Mouse (Mus musculus) skeletal muscle tissue, postnatal 0 days (tissue): Measurements from ENCODE around the gene Nudt4. TPM values are rescaled to one million over a fixed set of nuclear protein-coding genes. Genes with fewer than 3 reads are reported as not detected.

Experiments
- microRNA-seq, 2 experiments: library from miRNA; unstranded; fragments of <30 nt; microRNA quantifications; one replicate each; pipeline ENCODE4; 2016
- polyA plus RNA-seq: library from polyadenylated mRNA; unstranded; fragments of >200 nt; fragmentation: Nextera tagmentation; extraction: Ambion mirVana; gene quantifications from 2 replicates; pipeline ENCODE4 v1.2.1, GENCODE M21; 2015

The Nudt4 gene
- 125 and 140 TPM in 2 replicates for polyA plus RNA-seq

DNA sequence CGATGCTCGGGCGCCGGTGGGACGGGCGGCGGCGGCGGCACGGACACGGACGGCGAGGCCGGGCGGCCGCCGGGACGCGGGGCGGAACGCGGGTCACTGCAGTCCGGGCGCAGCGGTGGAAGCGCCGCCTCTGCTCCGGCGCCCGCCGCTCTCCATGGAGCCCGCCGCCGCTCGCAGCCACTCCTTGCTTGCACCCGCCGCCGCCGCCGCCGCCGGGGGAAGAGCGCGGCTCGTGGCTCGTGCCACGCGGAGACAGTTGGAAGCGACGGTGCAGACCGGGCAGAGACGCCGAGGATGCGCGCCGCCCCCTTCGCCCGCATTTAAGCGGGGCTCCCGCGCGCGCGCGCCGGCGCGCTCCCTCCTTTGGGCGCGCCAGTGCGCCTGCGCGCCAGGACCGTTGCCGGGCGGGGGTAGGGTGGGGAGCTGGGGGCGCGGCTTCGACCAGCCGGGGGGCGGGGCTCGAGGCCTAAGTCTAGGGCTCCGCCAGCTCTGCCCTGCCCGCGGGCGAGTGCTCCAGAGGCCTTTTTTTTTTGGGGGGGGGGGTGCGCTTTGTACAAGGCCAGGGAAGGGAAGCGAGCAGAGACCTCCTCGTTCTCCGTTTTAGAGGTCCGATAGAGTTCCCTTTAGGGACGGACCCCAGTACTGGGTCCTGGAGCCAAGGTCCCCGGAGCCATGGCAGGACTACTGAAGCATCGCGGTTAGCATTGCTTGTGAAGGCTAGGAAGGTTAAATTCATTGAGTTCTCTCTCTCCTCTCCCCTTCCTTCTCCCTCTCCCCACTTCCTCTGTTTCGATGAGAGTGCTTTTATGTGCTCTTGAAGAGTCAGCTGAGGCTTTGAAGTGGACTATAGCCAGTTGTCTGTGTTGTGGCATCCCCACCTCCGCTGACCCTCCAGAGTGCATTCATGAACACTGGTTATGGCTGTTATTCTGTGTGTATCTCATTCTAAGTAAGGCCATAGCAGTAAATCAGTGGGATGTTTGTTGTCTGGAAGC lies at the start of gene Nudt4:
Gene Nudt4 (minus strand): TSS at position 296 of the 995 bp plus-strand sequence.

DNA sequence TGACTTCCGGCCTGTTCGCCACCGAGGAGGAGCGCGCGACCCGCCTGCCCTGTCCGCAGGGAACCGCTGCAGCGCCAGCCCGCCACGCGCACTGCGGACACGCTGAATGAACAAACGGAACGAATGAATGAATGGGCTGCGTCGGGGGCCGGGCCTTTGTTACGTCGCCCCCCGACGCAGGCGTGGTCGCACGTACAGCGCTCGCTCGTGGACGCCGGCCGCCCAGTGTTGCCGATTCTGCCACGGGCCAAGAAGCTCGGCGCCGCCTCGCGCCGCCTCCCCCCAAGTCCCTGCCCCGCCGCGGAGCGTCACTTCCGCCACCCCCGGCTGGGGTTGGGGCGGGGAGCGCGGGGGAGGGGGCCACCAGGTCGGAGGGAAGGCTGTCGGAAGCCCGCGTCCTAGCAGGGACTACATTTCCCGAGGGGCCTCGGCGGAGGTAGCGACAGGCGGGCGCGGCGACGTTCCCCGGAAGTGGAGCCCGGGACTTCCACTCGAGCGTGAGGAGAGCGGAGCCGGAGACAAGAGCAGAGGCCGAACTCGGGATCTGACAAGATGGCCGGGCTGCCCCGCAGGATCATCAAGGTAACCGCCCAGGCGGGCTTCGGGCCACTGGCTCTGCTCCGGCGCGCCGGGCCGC lies 49.2 kb downstream of the Nudt4 start, which contains the start of gene Ube2n:
Gene Ube2n (plus strand): TSS at position 490 of the 637 bp plus-strand sequence.

DNA sequence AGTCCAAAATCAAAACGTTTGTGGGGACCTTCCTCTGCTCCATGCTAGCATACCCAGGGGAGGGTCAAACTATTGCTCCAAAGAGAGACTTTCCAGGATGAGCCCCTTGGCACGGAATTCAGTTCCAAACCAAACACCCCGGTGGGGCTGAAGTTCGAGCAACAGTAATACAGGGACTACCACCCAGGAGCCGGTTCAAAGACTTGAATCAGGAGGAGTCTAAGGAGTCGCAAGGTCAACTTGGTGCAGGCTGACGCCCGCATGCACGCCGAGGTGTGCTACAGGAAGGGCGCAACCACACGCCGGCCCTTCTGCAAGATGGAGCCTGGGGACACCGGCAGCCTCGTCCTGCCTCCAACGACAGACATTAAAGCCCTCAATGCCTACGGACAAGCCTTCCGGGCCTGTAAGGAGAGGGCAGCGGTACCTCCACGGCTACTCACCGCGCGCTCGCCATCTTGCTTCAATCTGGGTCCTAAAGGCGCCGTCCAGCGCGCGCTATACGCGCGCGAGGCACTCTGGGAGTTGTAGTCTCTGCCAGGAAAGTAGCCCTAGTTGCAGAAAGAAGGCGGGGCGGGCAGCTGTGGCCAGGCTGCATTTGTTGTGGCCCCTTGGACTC lies 62.4 kb downstream of the Nudt4 start, which contains the start of gene Mrpl42:
Gene Mrpl42 (minus strand): TSS at position 478 of the 619 bp plus-strand sequence.

Small RNAs within 50 kb of the gene (microRNA-seq; reads per million reads assigned to microRNA genes)
- gene Mir3058: 6.4 to 6.6 reads per million in 2 experiments

Other genes with a start within 250 kb of the Nudt4 start
- 9.8 and 11.4 TPM in 2 replicates for gene Cradd, start 240.0 kb downstream of the Nudt4 start, polyA plus RNA-seq
- 35.0 and 42.3 TPM in 2 replicates for gene Socs2, start 147.0 kb downstream of the Nudt4 start, polyA plus RNA-seq
- 628 and 724 TPM in 2 replicates for gene Mrpl42, start 62.2 kb downstream of the Nudt4 start, polyA plus RNA-seq
- 153 and 178 TPM in 2 replicates for gene Ube2n, start 49.0 kb downstream of the Nudt4 start, polyA plus RNA-seq
- not detected in 2 replicates for gene Anapc15-ps, start 109.3 kb upstream of the Nudt4 start, polyA plus RNA-seq